Mouse (Mus musculus) E14TG2a.4 (cell line): ENCODE results near the gene Dag1.

Experiments
- CTCF ChIP-seq: conservative IDR thresholded peaks from 2 replicates; pipeline ENCODE4 v1.5.1; 2014; ENCODE audit warnings: low read length
- NANOG ChIP-seq: IDR thresholded peaks from 2 replicates; pipeline ENCODE4 v1.6.1; 2014; ENCODE audit warnings: borderline replicate concordance, low read length, mixed read lengths
- POU5F1 ChIP-seq: IDR thresholded peaks from 2 replicates; pipeline ENCODE4 v1.6.1; 2014; ENCODE audit warnings: low read length, borderline replicate concordance

DNA sequence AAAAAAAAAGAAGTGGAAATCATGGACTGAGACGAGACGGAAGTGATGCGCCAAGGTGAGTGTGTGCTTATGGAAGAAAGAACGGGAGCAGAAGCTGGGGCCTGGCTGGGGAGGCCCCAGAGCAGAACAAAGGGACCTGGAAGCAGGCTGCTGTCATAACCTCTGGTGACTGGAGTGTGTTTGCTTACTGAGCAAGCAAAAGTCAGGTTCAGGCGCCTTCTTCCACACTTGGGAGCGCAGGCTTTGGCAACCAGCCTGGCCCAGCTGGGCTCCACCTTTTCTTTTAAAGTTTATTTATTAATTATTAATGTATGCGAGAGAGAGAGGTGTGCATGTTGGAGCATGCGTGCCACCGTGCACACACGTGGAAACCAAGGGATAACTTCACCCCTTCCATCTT lies 94.0 kb downstream of the Dag1 start:
- TF ChIP-seq CTCF (no peak), NANOG (no peak), POU5F1 (no peak)
